Mouse (Mus musculus) regulatory T cell (primary cell): ENCODE data around the gene Slc5a9.
"Not testable (repeated sequence)": the region's sequence is repeated elsewhere in the genome, so short reads cannot be mapped to it uniquely, and the experiment has no call there.

Experiments used
- in situ Hi-C: fragments of 300-600 bp; cut with MboI, MseI; formaldehyde crosslinking; loops from one replicate; pipeline ENCODE4 v1.15.1; 2025; ENCODE audit warnings: high pct_unique_total_duplicates

Slc5a9 gene

DNA sequence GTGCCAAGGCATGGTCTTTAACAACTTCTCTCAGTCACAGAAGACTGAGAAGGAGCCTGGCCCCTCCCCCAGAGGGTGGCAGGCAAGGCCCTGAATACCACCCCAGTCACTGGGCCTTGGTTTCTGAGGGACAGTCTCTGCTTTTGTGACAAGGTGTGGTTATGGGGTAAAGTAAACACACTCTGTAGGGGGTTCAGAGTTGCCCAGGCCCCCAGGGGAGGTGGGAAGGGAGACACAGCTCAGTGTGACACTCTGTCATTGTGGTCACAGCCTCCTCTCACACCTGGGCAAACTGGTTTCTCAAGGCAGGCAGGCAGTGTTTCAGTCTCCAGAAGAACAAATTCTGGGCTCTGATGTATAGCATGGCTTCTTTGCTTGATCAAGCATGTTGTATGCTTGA lies at the start of gene Slc5a9:
Slc5a9 (minus strand) TSS at position 144 of the 400 bp plus-strand sequence.
- in situ Hi-C loops = no loop called here

DNA sequence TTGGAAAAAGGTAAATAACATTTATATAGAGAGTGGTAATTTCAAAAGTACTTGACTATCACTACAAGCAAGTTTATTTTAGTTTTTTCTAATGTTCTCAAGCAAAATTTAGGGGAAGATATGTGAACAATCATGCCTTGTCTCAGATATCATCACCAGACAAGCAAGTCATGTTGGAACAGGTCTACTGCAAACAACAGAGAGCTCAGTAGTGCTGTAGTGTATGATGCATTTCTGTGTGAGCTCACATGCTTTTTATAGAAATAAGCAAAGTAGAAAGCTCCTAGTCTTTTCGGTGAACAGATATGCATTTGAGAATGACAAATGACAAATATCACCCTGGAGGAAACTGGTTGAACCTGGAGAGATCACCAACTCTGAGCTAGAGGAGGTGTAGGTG lies 16.4 kb upstream of the Slc5a9 start, which contains the start of gene Skint8:
Skint8 (plus strand) TSS at position 301 of the 400 bp plus-strand sequence.
- in situ Hi-C loops = no loop called here

DNA sequence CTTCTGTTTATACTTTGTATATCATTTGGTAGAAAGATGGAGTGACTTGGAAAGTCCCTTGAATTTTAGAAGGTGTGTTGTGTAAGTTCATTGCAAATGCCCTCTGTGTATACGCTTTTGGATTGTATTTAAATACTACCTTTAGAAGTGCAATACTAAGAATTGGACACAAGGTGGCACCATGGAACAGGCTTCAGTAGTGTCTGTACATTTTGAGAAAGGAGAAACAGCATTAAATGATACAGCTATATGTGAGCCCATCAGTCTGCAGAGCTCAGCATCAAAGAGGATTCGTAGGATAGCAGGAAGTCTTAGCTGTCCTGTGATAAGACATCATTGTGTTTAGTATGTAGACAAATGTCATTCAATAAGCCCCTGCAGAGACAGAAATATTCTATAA lies 5.2 kb upstream of the Slc5a9 start:
- in situ Hi-C loops = no loop called here

DNA sequence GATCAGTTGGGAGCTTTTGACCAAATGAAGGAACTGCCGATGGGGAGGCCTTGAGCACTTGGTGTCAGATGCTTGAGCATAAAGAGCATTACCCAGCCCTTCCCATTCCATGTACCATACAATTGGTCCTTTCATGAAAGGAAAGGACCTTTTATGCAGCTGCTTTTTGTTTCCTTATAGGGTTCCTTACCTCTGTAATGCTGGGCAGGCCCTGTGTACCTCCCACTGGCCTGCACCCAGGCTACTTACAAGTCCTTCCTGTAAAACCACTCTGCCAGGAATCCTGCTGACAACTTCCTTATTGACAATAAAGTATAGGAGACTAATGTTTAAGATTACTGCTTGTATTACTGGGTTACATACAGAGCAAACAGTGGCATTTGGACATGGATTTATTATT lies 1.2 kb downstream of the Slc5a9 start:
- in situ Hi-C loops = no loop called here

DNA sequence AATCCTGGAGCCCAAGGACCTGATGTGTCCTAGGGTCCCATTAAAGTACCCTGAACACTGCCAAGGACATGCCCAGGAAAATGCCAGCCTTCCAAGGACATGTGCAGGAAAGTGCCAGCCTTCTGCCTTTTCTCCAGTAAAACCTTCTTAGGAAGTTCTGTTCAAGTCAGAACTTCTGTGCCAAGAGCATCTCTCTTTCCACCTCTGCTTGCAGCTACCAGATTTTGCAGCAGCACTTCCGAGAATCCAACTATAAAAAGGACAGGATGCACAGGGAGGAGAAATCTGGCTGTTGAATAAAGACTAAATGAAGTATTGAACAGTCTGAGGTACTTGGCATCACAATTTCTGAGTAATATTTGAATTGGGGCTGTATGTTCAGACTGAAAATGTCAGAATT lies 2.2 kb downstream of the Slc5a9 start:
- in situ Hi-C loops = not testable (repeated sequence)

DNA sequence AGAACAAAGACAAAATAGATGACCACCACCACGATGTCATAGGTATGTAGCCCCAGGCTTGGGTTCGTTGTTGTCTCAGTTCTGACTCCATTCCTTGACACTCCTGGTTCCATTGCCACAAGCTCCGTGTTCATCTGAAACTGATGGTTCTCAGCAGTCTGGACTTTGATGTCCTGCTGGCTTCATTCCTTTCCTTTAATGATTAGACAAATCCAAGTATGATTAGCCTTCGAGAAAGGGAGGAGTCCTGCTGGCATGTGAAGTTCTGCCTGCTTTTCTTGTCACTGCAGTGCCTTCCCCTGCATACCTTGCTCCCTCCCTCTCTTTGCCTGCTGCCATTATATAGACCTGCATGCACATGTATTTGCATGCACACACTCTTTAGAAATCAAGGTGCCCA lies 4.2 kb downstream of the Slc5a9 start:
- in situ Hi-C loops = loop anchor here (25.0 kb wide), 1 partner anchor 764 kb away; no protein-coding TSS in a partner anchor

DNA sequence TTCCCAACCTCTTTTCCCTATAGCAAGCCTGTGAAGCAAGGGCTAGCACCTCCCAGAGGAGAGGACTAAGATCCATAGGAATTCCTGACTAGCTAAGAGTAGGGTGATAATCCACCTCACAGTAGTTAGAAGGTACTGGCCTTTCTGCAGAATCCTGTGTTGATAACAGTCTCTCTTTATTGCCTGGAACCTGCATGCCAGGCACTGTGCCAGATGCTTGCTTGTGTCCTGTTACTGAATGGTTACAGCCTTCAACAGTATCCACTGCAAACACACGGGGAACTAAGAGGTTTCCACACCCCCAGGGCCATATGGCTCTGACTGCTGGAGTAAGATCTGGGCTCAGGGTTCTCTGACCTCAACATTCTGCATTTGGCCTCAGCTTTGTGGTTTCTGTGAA lies 5.0 kb downstream of the Slc5a9 start:
- in situ Hi-C loops = loop anchor here (25.0 kb wide), 1 partner anchor 765 kb away; no protein-coding TSS in a partner anchor

DNA sequence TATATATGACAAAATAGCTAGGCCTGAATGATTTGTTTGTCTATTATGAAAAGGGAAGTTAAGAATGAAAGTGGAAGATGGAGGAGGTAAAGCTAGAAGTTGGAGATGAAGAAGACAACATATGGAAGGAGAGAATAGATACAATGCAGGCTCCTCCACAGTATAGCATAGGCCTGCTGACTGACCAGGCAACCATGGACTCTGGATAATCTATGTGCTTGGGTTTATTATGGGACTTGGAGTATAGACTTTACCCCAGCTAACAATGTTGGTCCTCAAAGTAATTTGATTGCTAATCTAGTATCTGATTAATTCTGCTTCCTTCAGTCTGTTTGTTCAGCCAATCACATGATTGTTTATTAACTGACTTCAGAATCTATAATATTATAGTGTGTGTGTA lies 10.6 kb downstream of the Slc5a9 start:
- in situ Hi-C loops = loop anchor here (25.0 kb wide), 1 partner anchor 770 kb away; no protein-coding TSS in a partner anchor

DNA sequence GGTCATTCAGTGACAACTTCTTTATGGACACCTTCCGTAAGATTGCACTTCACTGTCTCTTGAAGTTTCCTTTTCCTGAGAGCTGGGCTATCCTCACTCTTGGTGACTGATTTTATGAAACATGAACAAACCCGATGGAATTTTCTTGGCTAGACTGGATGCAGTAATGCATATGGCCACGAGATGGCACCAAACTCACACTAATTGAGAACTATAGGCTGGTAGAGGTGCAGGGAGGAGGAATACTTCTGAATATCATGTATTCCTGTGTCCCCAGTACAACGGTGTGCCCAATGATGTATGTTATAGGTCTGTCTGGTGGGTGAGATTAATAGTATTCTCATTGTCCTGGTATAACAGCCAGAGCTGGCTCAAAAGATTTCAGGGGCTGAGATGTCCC lies 16.1 kb downstream of the Slc5a9 start:
- in situ Hi-C loops = loop anchor here (25.0 kb wide), 1 partner anchor 776 kb away; no protein-coding TSS in a partner anchor

DNA sequence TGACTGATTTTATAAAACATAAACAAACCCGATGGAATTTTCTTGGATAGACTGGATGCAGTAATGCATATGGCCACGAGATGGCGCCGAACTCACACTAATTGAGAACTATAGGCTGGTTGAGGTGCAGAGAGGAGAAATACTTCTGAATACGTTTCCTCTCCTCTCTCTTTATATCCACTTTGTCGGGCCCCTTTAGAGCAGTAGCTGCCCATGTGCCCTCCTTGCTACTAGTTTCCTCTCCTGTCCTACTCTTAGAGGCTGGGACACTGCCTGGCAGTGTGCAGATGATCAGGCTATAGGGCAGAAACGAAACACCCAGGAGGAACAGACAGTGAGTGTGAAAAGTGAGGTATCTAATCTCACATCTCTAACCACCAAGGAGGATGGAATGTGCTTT lies 16.7 kb downstream of the Slc5a9 start:
- in situ Hi-C loops = loop anchor here (25.0 kb wide), 1 partner anchor 776 kb away; no protein-coding TSS in a partner anchor

DNA sequence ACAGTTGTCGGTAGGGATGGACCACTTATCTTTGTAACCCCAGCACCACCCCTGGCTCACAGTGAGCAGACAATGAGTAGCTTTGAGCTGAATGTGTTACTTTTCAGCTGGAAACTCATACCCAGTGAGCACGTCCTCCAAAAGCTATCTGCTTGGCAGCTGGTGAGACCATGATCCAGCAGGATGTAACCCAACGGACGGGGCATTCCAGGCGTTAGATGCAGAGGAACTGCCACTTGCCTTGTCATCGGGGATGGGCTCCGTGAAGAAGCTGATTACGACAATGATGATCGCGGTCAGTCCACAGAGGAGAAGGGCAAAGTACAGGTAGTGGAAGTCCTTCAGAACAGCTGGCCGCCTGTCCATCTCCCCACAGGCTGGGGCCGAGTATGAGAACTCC lies 19.2 kb downstream of the Slc5a9 start:
- in situ Hi-C loops = loop anchor here (25.0 kb wide), 1 partner anchor 779 kb away; no protein-coding TSS in a partner anchor

DNA sequence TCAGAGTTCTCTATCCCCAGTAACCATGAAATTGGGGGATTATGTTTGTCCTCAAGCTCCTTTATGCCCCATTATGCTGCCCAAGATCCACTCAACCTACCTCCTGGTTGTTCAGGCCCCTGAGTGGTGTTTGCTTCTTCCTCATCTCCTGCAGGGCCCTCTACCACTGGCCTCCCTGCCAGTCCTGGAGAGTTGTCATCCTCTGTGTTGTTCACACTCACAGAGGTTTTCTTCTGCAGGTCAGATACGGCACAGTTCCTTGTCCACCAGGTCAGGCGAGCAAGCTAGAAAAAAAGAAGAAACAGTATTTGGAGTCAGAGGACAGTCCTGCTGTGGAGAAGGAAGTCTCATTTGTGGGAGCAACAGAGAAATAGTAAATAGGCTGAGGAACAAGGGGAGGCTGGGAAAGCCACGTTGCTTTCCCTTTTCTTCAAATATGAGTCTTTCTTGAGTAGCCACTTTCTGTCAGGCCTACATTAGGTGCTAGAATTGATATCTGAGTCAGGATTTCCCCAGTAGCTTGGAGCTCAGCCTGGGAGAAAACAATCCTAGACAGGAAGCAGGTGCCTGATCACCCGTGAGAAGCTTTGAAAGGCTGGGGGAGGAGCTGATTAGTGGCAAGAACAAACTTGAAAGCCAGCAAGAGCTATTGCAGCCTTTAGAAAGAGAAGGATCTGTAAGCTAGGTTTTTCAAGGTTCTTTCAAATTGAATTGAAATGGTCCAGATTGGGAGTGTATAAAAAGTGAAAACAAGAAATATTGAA lies 22.4 kb downstream of the Slc5a9 start:
- in situ Hi-C loops = loop anchor here (25.0 kb wide), 1 partner anchor 782 kb away; no protein-coding TSS in a partner anchor

DNA sequence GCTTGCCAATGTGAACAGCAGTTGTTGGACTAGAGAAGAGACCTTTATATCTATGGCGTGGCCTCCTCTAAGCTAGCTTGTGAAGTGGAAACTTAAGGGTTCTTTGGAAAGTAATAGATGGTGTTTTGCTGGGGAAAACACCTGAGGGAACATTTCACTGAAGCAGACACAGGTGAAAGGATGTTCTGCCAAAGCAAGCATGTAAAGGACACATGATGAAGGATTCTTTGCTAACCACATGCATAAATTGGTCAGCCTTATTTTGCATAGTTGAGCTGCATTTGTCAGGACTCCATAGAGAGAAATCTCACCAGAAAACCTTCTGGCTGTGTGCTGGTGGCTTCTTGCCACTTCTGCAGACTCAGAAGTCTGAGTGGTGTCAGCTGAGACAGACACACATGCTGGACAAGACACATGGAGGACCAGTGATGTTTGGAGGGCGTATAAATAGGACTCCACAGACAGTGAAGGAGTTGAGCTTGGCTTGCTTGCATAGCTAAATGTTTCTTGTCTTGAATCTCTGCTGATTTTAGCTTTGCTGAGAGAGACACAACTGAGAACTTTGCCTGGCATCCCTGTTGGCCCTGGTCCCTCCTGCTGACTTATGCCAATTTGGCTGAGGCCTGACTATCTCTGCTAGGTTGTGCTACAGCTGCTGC lies 34.8 kb downstream of the Slc5a9 start:
- in situ Hi-C loops = no loop called here

DNA sequence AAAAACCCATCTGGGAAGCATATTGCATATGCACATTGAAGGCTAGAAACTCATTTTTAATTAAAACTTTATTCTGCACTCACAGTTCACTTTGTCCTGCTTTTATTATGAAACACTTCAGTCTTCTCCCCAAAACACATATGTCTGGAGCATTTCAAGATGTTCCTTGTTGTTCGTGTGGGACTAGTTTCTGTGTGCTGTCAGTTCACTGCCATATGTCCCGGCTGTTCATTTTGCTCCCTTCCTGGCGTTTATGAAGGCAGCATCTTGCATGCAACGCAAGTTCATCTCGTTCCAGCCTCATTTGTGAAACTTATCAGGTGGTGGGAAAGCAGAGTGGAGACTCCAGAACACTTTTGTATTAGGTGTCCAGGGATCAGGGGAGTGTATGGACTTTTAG lies 36.0 kb downstream of the Slc5a9 start:
- in situ Hi-C loops = no loop called here

DNA sequence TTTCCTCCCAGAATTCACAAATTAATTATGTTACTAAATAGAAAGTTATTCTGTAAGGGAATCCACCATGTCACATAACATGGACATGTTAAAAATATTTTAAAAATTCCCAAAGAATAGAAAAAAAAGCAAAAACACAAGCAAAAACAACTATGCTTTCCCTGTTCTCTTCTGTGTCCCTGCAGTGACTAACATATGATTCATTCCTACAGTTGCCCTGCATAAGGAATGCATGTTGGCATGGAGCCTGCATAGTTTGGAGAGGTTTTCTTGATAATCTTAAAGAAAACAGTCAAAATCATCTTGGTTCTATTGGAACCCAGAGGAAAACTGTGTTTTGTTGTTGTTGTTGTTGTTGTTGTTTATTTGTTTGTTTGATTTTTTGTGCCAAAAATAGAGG lies 50.1 kb downstream of the Slc5a9 start:
- in situ Hi-C loops = no loop called here

DNA sequence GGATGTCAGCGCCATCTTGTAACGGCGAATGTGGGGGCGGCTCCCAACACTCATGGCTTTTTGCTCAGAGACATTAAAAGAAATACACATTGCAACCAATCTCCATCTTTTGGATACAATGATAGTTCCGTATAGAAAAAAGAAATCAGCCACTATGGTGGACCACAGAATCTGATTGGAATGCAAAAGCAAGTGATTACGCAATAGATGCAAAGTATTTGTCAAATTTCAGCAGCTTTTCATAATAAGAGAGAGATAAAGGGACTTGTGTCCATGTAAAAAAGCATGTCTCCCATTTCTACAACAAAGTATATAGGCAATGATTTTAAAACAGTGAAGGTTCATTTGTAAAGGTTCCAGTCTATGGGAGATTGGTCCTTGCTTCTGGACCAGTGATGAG lies 63.8 kb downstream of the Slc5a9 start:
- in situ Hi-C loops = no loop called here
